Mouse (Mus musculus): ENCODE data around the gene Tirap.

DNA sequence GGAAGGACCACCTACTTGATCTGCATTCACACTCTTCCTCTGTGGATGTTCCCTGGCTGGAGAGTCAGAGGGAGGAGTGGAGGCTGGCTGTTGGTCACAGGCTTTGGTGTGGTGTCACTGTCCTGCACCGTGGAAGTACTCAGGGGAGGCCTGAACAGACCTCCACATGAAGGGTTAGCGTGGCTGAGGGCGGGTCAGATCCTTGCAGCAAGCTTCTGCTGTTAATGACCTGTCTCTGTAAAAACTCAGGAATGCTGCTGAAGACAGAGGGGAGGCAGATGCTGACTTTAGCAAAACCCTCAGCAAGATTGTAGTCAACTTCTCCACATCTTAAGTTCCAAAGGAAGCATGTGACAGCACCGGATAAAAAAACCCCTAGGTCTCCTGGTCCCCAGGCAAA is 43.2 kb downstream of the Tirap start:
- TF ChIP-seq CTCF (IDR thresholded peaks at IDR 0.05; ENCODE audit: borderline replicate concordance, control insufficient read depth, extremely low read depth, insufficient read depth, low read length, poor library complexity) (no peak), POLR2A (IDR thresholded peaks at IDR 0.05; ENCODE audit: control insufficient read depth, extremely low read depth, insufficient read depth, low read length, poor library complexity) (no peak)

Data from thymus, adult 2 months (tissue).